Mouse (Mus musculus) adrenal gland, adult 18-20 months (tissue): ENCODE results near the gene Calhm3. TPM values are rescaled to one million over a fixed set of nuclear protein-coding genes. Genes with fewer than 3 reads are reported as not detected.

ENCODE experiments used
- DNase-seq, 2 experiments: peaks; one replicate each; pipeline ENCODE4 v3.0.0; 2021 to 2022; ENCODE audit warnings: low spot score in 2 of 2
- total RNA-seq, 2 experiments: library from RNA; stranded (reverse); gene quantifications; 1 replicate in 1 of 2; 2 replicates in 1 of 2; pipeline ENCODE4 v1.2.3; 2021

The Calhm3 gene
- total RNA-seq, 2 experiments from 2014 or later: not detected

DNA sequence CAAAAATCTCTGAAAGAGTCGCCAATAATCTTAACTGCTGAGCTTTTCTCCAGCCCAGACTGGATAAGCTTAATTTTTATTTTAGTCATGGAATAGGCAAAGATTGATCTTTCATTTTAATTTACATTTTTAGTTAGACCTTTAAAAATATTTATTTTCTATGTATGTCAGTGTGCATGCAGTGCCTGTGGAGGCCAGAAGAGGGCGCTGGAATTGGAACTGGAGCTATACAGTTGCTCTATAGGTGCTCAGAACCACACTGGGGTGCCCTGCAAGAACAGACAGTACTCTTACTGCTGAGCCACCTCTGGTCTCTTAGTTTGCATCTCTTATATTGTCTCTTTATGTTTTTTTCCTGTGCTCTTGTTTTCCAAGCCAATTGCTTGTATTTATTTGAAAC is 34.8 kb downstream of the Calhm3 start:
- no peak for DNase-seq

DNA sequence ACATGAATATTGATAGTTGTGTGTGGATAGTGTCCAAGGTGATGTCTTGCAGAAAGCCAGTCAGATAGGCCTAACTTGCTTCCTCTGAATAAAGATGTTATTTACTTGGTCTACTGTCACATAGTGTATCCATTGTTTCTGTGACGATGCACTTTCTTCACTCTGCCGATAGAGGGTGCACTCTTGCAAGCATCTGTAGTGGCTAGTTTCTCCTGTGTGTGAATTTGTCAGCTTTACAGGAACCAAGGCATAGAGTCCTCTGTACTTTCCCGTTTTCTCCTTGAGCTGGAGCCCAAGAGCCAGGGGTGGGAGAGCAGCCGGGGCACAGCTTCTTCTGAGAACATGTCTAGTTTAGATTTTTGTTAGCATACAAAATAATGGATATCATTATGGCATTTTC is 36.5 kb downstream of the Calhm3 start:
- DNase-seq: no peak

- no peak for DNase-seq
These were observed 38.9 kb downstream of the Calhm3 start for GRCm38 (mm10) chr19:47118634-47119033.

GRCm38 (mm10) chr19:47104641-47105271 is 52.8 kb downstream of the Calhm3 start:
- no peak for DNase-seq

Other genes starting within 250 kb of the Calhm3 start
- gene Ina, start 143.1 kb downstream of the Calhm3 start, total RNA-seq: 1 to 10 TPM; 7.8 to 8.6 TPM
- 10 to 100 TPM; 57.5 to 68.4 TPM for gene Nt5c2, start 142.6 kb downstream of the Calhm3 start, total RNA-seq
- 10 to 100 TPM in 1 of 2 experiments, 1 to 10 TPM in 1; 7.4 to 10.8 TPM for gene Pcgf6, start 106.9 kb downstream of the Calhm3 start, total RNA-seq
- 1 to 10 TPM; 3.8 to 4.3 TPM for gene Taf5, start 90.0 kb downstream of the Calhm3 start, total RNA-seq
- gene Usmg5, start 67.1 kb downstream of the Calhm3 start, total RNA-seq: 100 to 1,000 TPM; 640 to 879 TPM
- 10 to 100 TPM; 24.5 to 25.7 TPM for gene Pdcd11, start 67.0 kb downstream of the Calhm3 start, total RNA-seq
- 1 to 10 TPM; 5.1 to 5.5 TPM for gene Calhm2, start 19.5 kb downstream of the Calhm3 start, total RNA-seq
- not detected for gene Calhm1, start 13.5 kb downstream of the Calhm3 start, total RNA-seq
- gene Neurl1a, start 21.1 kb upstream of the Calhm3 start, total RNA-seq: 10 to 100 TPM; 13.4 to 16.9 TPM